9 mouse cellular contexts compared by ENCODE assay signal in the genomic region with DNA sequence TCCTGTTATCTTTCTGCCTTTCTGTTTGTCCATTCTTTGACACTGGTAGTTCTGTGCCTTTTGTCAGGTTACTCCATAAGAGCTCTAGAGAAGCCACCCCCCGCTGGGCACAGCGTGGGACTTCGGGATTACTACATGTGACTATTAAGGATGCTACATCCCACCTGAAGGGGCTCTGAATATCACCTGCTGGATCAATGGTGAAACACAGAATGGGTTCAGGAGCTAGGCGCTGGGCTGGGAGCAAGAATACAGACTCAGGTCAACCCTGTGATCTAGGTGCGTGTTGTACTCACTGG. TPM values are rescaled to one million over a fixed set of nuclear protein-coding genes. Genes with fewer than 3 reads are reported as not detected.
DNase-seq lines count a peak whose midpoint lies in the region; ATAC-seq and TF ChIP-seq lines count a peak whose summit lies in the region.
"Had no signal": no experiment of that assay in that cellular context is flagged by ENCODE, and none has a peak within 500 bp of the region (broad histone marks: within the 10 kb centered on the region; RNA-seq: fewer than 3 reads in every experiment).

No protein-coding gene starts in this region.

- no peak overlapping the region for H3K9ac ChIP-seq in embryonic facial prominence, embryonic 13.5 days

- no peak for ATAC-seq in erythroblast, adult 5-6 weeks (replicated peaks; ENCODE audit: low FRiP score, poor library complexity, severe bottlenecking)
- no peak for ATAC-seq in embryonic facial prominence, embryonic 13.5 days (ENCODE audit: insufficient number of reproducible peaks, insufficient read depth, low FRiP score, low TSS enrichment, low read depth)

- intact Hi-C loops in left cerebral cortex, adult 2 months (cut with DNase I): loop anchor here (10.0 kb wide), 1 partner anchor 238 kb away; a partner anchor contains a TSS
- intact Hi-C loops in left cerebral cortex, postnatal 10 days (cut with DNase I): no loop called here

- H3K27me3 ChIP-seq in erythroblast, embryonic 14.5 days (ENCODE audit: control insufficient read depth): peaks cover 7% of the 10 kb centered on the region
- peaks cover 12% of the 10 kb centered on the region; the same call in 1 of the 2 replicates for H3K27me3 ChIP-seq in embryonic facial prominence, embryonic 13.5 days

- no peaks in the 10 kb centered on the region for H3K9me3 ChIP-seq in erythroblast, embryonic 14.5 days (ENCODE audit: control insufficient read depth, low read length)
- H3K9me3 ChIP-seq in embryonic facial prominence, embryonic 13.5 days: no peaks in the 10 kb centered on the region

- H3K4me1 ChIP-seq in erythroblast, embryonic 14.5 days (ENCODE audit: control insufficient read depth): peaks cover 38% of the 10 kb centered on the region
- H3K4me1 ChIP-seq in embryonic facial prominence, embryonic 13.5 days: 0 out of 2 replicates have a peak, but pooled peaks cover 5% of the 10 kb centered on the region

- H3K4me2 ChIP-seq in embryonic facial prominence, embryonic 13.5 days: peak overlapping the region; percentile 72

- WGBS in embryonic facial prominence, embryonic 13.5 days: 41% methylated on average over 5 of the region's 5 CpGs
- WGBS in macrophage (ENCODE audit: missing documents): 81% methylated on average over 4 of the region's 5 CpGs

- H3K27ac ChIP-seq in left cerebral cortex, adult 2 months: no peak overlapping the region
- no peak overlapping the region for H3K27ac ChIP-seq in embryonic facial prominence, embryonic 13.5 days
- H3K27ac ChIP-seq in macrophage: peak overlapping the region; percentile 100

- no peak for DNase-seq in left cerebral cortex, adult 2 months (ENCODE audit: extremely low spot score in 1 of 2, low spot score in 2 of 2)
- no peak for DNase-seq in left cerebral cortex, postnatal 10 days (ENCODE audit: extremely low spot score in 1 of 2, low spot score in 2 of 2)
- no peak for DNase-seq in frontal cortex, postnatal 36 days (ENCODE audit: low spot score in 2 of 2)
- no peak for DNase-seq in right cerebral cortex, postnatal 14 days
- DNase-seq: spleen, adult 18-20 months had no signal

- H3K36me3 ChIP-seq in erythroblast, embryonic 14.5 days (ENCODE audit: control insufficient read depth): no peaks in the 10 kb centered on the region
- H3K36me3 ChIP-seq in embryonic facial prominence, embryonic 13.5 days: no peaks in the 10 kb centered on the region
- H3K36me3 ChIP-seq in macrophage (ENCODE audit: inconsistent target): no peaks in the 10 kb centered on the region; the same call in 1 of the 2 replicates

- H3K79me2 ChIP-seq in macrophage (ENCODE audit: inconsistent target): peaks cover 58% of the 10 kb centered on the region

- H3K4me3 ChIP-seq in erythroblast, embryonic 14.5 days (replicated peaks): peak overlapping the region; percentile 69
- peak overlapping the region; percentile 6; the same call in 1 of the 2 replicates for H3K4me3 ChIP-seq in left cerebral cortex, adult 2 months
- H3K4me3 ChIP-seq in embryonic facial prominence, embryonic 13.5 days: no peak overlapping the region
- H3K4me3 ChIP-seq in macrophage (ENCODE audit: inconsistent target): peak overlapping the region; percentile 88

- no peak for TF ChIP-seq CTCF in left cerebral cortex, adult 2 months (IDR thresholded peaks at IDR 0.05)

RNA-seq across cellular contexts. Expression of a gene that starts 0.8 kb away (rescaled TPM):
- 0.26 and 0.44 TPM in 2 replicates for polyA plus RNA-seq in erythroblast, embryonic 14.5 days (2012)
- total RNA-seq in erythroblast, adult 5-6 weeks (2015; ENCODE audit: low replicate concordance): 5.6 and 9.0 TPM in 2 replicates
- 4.7 and 5.4 TPM in 2 replicates for total RNA-seq in erythroblast, adult 5-6 weeks (2017; ENCODE audit: low replicate concordance)
- total RNA-seq in left cerebral cortex, adult 2 months (2021): 1 to 10 TPM; 3.4 to 3.9 TPM
- total RNA-seq in left cerebral cortex, postnatal 10 days (2021): 1 to 10 TPM; 6.4 to 7.3 TPM
- 8.3 and 13.9 TPM in 2 replicates for polyA plus RNA-seq in embryonic facial prominence, embryonic 13.5 days (2015; fragmentation: Nextera tagmentation; extraction: Ambion mirVana)
- total RNA-seq in macrophage (2018; cell fraction: chromatin; rRNA removed): 100 to 1,000 TPM; 175 to 607 (median 366) TPM
- total RNA-seq in macrophage (2018; cell fraction: cytosol; rRNA removed): 100 to 1,000 TPM in 18 of 26 experiments, 10 to 100 TPM in 8; 68.6 to 194 (median 120) TPM
- total RNA-seq in macrophage (2018; cell fraction: nucleus; rRNA removed): 100 to 1,000 TPM; 130 to 352 (median 231) TPM
- polyA plus RNA-seq in macrophage (2018): 112 to 135 TPM (median 116 TPM) in 3 replicates

RNA-seq across cellular contexts. Expression of a gene that starts 12.6 kb away (rescaled TPM):
- 0.11 TPM in 1 of 2 replicates, not detected in the other for polyA plus RNA-seq in erythroblast, embryonic 14.5 days (2012)
- 1.0 and 1.3 TPM in 2 replicates for total RNA-seq in erythroblast, adult 5-6 weeks (2015; ENCODE audit: low replicate concordance)
- 3.4 and 3.9 TPM in 2 replicates for total RNA-seq in erythroblast, adult 5-6 weeks (2017; ENCODE audit: low replicate concordance)
- 10 to 100 TPM; 20.2 to 21.8 TPM for total RNA-seq in left cerebral cortex, adult 2 months (2021)
- total RNA-seq in left cerebral cortex, postnatal 10 days (2021): 10 to 100 TPM; 11.2 to 11.5 TPM
- 24.6 and 25.2 TPM in 2 replicates for polyA plus RNA-seq in embryonic facial prominence, embryonic 13.5 days (2015; fragmentation: Nextera tagmentation; extraction: Ambion mirVana)
- total RNA-seq in macrophage (2018; cell fraction: chromatin; rRNA removed): 100 to 1,000 TPM; 108 to 396 (median 174) TPM
- 10 to 100 TPM; 16.4 to 32.3 (median 19.7) TPM for total RNA-seq in macrophage (2018; cell fraction: cytosol; rRNA removed)
- 100 to 1,000 TPM in 14 of 26 experiments, 10 to 100 TPM in 12; 60.1 to 370 (median 104) TPM for total RNA-seq in macrophage (2018; cell fraction: nucleus; rRNA removed)
- polyA plus RNA-seq in macrophage (2018): 20.0 to 28.2 TPM (median 24.5 TPM) in 3 replicates

RNA-seq across cellular contexts. Expression of a gene that starts 47.0 kb away (rescaled TPM):
- 106 and 113 TPM in 2 replicates for polyA plus RNA-seq in erythroblast, embryonic 14.5 days (2012)
- total RNA-seq in erythroblast, adult 5-6 weeks (2015; ENCODE audit: low replicate concordance): 375 and 403 TPM in 2 replicates
- 937 and 1,092 TPM in 2 replicates for total RNA-seq in erythroblast, adult 5-6 weeks (2017; ENCODE audit: low replicate concordance)
- total RNA-seq in left cerebral cortex, adult 2 months (2021): 100 to 1,000 TPM; 409 to 413 TPM
- 100 to 1,000 TPM; 294 to 308 TPM for total RNA-seq in left cerebral cortex, postnatal 10 days (2021)
- 196 and 208 TPM in 2 replicates for polyA plus RNA-seq in embryonic facial prominence, embryonic 13.5 days (2015; fragmentation: Nextera tagmentation; extraction: Ambion mirVana)
- total RNA-seq in macrophage (2018; cell fraction: chromatin; rRNA removed): 100 to 1,000 TPM; 113 to 315 (median 212) TPM
- 100 to 1,000 TPM in 22 of 26 experiments, 10 to 100 TPM in 4; 93.8 to 151 (median 117) TPM for total RNA-seq in macrophage (2018; cell fraction: cytosol; rRNA removed)
- total RNA-seq in macrophage (2018; cell fraction: nucleus; rRNA removed): 100 to 1,000 TPM in 25 of 26 experiments, 10 to 100 TPM in 1; 98.1 to 214 (median 158) TPM
- polyA plus RNA-seq in macrophage (2018): 107 to 147 TPM (median 116 TPM) in 3 replicates
